Mouse (Mus musculus) urinary bladder, postnatal 4 days (tissue): Measurements from ENCODE around the gene Lgr6.

Source experiments
- DNase-seq, 2 experiments: peaks; one replicate each; pipeline ENCODE4 v3.0.0; 2021 to 2022; ENCODE audit warnings: low spot score in 2 of 2

Lgr6 gene

GRCm38 (mm10) chr1:135105124-135105523 is at the start of gene Lgr6:
TSS of gene Lgr6 (minus strand) at chr1:135105276.
- no peak for DNase-seq

- DNase-seq: peak; percentile 69 to 75
Observed at GRCm38 (mm10) chr1:135154411-135154959, 49.4 kb upstream of the Lgr6 start.

GRCm38 (mm10) chr1:135154011-135154410 is 48.9 kb upstream of the Lgr6 start:
- DNase-seq: no peak

- no peak for DNase-seq
Observed at GRCm38 (mm10) chr1:135148996-135149395, 43.9 kb upstream of the Lgr6 start.

GRCm38 (mm10) chr1:135148476-135148875 is 43.4 kb upstream of the Lgr6 start:
- DNase-seq: no peak

- no peak for DNase-seq
Observed at GRCm38 (mm10) chr1:135147702-135148058, 42.6 kb upstream of the Lgr6 start.

- DNase-seq: peak; percentile 84 to 85
Observed at GRCm38 (mm10) chr1:135146946-135147701, 42.0 kb upstream of the Lgr6 start.

- DNase-seq: peak; percentile 84 to 86
Observed at GRCm38 (mm10) chr1:135146077-135146945, 41.2 kb upstream of the Lgr6 start, which contains the start of gene Arl8a. TSS of gene Arl8a (plus strand) at chr1:135146824.

- DNase-seq: no peak
Observed at GRCm38 (mm10) chr1:135143940-135144339, 38.9 kb upstream of the Lgr6 start.

GRCm38 (mm10) chr1:135142452-135142851 is 37.4 kb upstream of the Lgr6 start:
- no peak for DNase-seq

GRCm38 (mm10) chr1:135139906-135140305 is 34.8 kb upstream of the Lgr6 start:
- no peak for DNase-seq

- no peak for DNase-seq
Observed at GRCm38 (mm10) chr1:135136500-135136899, 31.4 kb upstream of the Lgr6 start.

GRCm38 (mm10) chr1:135135111-135135787 is 30.2 kb upstream of the Lgr6 start:
- no peak for DNase-seq

- no peak for DNase-seq
Observed at GRCm38 (mm10) chr1:135133678-135134435, 28.8 kb upstream of the Lgr6 start.

- DNase-seq: no peak
Observed at GRCm38 (mm10) chr1:135132893-135133369, 27.9 kb upstream of the Lgr6 start.

GRCm38 (mm10) chr1:135132473-135132872 is 27.4 kb upstream of the Lgr6 start, which contains the start of gene Ptpn7:
TSS of gene Ptpn7 (plus strand) at chr1:135132700.
- peak; percentile 66 to 77 for DNase-seq

- DNase-seq: no peak
Observed at GRCm38 (mm10) chr1:135131560-135131959, 26.5 kb upstream of the Lgr6 start.

GRCm38 (mm10) chr1:135131034-135131433 is 26.0 kb upstream of the Lgr6 start:
- DNase-seq: no peak

GRCm38 (mm10) chr1:135130376-135131018 is 25.4 kb upstream of the Lgr6 start:
- no peak for DNase-seq

GRCm38 (mm10) chr1:135129543-135130183 is 24.6 kb upstream of the Lgr6 start:
- no peak for DNase-seq
